Mouse (Mus musculus) liver, adult 2 months (tissue): ENCODE measurements around the gene Shc2.

Source experiments
- CTCF ChIP-seq: fragments of 200-500 bp; IDR thresholded peaks from 2 replicates; pipeline ENCODE4 v1.5.1; 2011; ENCODE audit warnings: low read depth, low read length, control low read depth
- POLR2A ChIP-seq: fragments of 200-500 bp; IDR thresholded peaks from 2 replicates; pipeline ENCODE4 v1.6.1; 2011; ENCODE audit warnings: low read length, control low read depth; ENCODE audit not compliant: insufficient read depth; ENCODE audit errors: extremely low read depth

- TF ChIP-seq POLR2A (no peak), CTCF (no peak)
Measured at GRCm38 (mm10) chr10:79666493-79666892, 28.8 kb upstream of the Shc2 start.
